10 mouse cellular contexts compared by ENCODE assay signal in the genomic region with DNA sequence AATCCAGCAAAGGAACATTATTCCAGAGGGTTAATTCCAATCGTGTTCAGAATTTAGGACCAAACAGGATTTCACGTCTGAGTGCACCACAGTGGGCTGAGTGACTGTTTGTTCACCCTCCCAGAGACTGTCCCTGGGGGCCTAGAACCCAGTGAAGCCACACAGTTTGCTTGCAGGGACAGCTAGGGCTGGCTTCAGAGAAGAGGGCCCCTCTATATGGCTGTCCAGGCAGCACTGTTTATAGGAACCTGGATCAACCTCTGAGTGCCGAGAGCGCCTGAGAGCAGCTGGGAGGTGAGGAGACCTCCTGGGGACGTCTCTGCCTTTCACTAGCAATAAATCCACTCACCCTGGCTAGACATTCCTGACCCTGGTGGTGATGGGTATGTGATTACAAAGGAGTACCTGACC.
DNase-seq lines count a peak whose midpoint lies in the region; ATAC-seq and TF ChIP-seq lines count a peak whose summit lies in the region.
"Had no signal": no experiment of that assay in that cellular context is flagged by ENCODE, and none has a peak within 500 bp of the region (broad histone marks: within the 10 kb centered on the region; RNA-seq: fewer than 3 reads in every experiment).

No protein-coding gene starts in this region.

- no peaks in the 10 kb centered on the region for H3K36me3 ChIP-seq in kidney, adult 2 months (ENCODE audit: control insufficient read depth, insufficient read depth, low read length)
- H3K36me3 ChIP-seq in forebrain, embryonic 11.5 days (ENCODE audit: control insufficient read depth, insufficient read depth, low read length): no peaks in the 10 kb centered on the region
- H3K36me3 ChIP-seq in hindbrain, embryonic 15.5 days: no peaks in the 10 kb centered on the region

- 50% methylated on average over 5 of the region's 5 CpGs for WGBS in kidney, adult 2 months
- 3% methylated on average over 5 of the region's 5 CpGs for WGBS in forebrain, embryonic 11.5 days
- 29% methylated on average over 5 of the region's 5 CpGs for WGBS in hindbrain, embryonic 15.5 days

- TF ChIP-seq CTCF in kidney, adult 2 months (conservative IDR thresholded peaks at IDR 0.05; ENCODE audit: insufficient read depth, insufficient read length, low read depth, low read length): no peak

- H3K4me2 ChIP-seq in forebrain, embryonic 11.5 days (ENCODE audit: low read depth, low read length, severe bottlenecking): no peak overlapping the region
- no peak overlapping the region for H3K4me2 ChIP-seq in hindbrain, embryonic 15.5 days
- H3K4me2 ChIP-seq: liver, embryonic 11.5 days had no signal

- no peaks in the 10 kb centered on the region for H3K4me1 ChIP-seq in kidney, adult 2 months (ENCODE audit: control insufficient read depth, insufficient read depth, low read length)
- peaks cover 14% of the 10 kb centered on the region; the same call in 1 of the 2 replicates for H3K4me1 ChIP-seq in forebrain, embryonic 11.5 days (replicated peaks; ENCODE audit: control insufficient read depth, insufficient read depth, low read length)
- H3K4me1 ChIP-seq in hindbrain, embryonic 15.5 days (replicated peaks): peaks cover 11% of the 10 kb centered on the region

- H3K27me3 ChIP-seq in kidney, adult 2 months (replicated peaks; ENCODE audit: control insufficient read depth, insufficient read depth, low read length): no peaks in the 10 kb centered on the region
- no peaks in the 10 kb centered on the region for H3K27me3 ChIP-seq in forebrain, embryonic 11.5 days (ENCODE audit: control insufficient read depth, insufficient read depth, low read length)
- H3K27me3 ChIP-seq in hindbrain, embryonic 15.5 days: no peaks in the 10 kb centered on the region

- ATAC-seq in forebrain, embryonic 11.5 days (replicated peaks; ENCODE audit: low FRiP score): peak; percentile 87
- ATAC-seq in hindbrain, embryonic 15.5 days (ENCODE audit: low FRiP score, low read depth): peak; percentile 63; the same call in 1 of the 2 replicates

- H3K9ac ChIP-seq in forebrain, embryonic 11.5 days (ENCODE audit: low read length): no peak overlapping the region
- no peak overlapping the region for H3K9ac ChIP-seq in hindbrain, embryonic 15.5 days

- DNase-seq in kidney, adult 2 months: no peak
- DNase-seq in kidney, adult 8-10 months: no peak
- DNase-seq in Muller cell, postnatal 12 days (ENCODE audit: inconsistent ontology term): peak; percentile 69
- peak; percentile 61 for DNase-seq in forebrain, embryonic 11.5 days (ENCODE audit: low spot score)
- no peak for DNase-seq in frontal cortex, postnatal 36 days (ENCODE audit: low spot score in 2 of 2)
- no peak for DNase-seq in ovary, postnatal 10 days (ENCODE audit: low spot score)
- no peak for DNase-seq in heart, adult 8-10 months (ENCODE audit: low spot score)
- DNase-seq: heart, adult 2 months had no signal

- TF ChIP-seq POLR2A in kidney, adult 2 months (IDR thresholded peaks at IDR 0.05; ENCODE audit: low read depth, low read length): no peak

- no peaks in the 10 kb centered on the region for H3K9me3 ChIP-seq in forebrain, embryonic 11.5 days (ENCODE audit: control insufficient read depth, low read length)
- no peaks in the 10 kb centered on the region for H3K9me3 ChIP-seq in hindbrain, embryonic 15.5 days

- no peak overlapping the region for H3K4me3 ChIP-seq in kidney, adult 2 months (ENCODE audit: insufficient read depth, low read depth, low read length)
- no peak overlapping the region for H3K4me3 ChIP-seq in forebrain, embryonic 11.5 days (ENCODE audit: low read depth, low read length)
- no peak overlapping the region for H3K4me3 ChIP-seq in hindbrain, embryonic 15.5 days
- H3K4me3 ChIP-seq: heart, adult 2 months had no signal

- H3K27ac ChIP-seq in kidney, adult 2 months (ENCODE audit: insufficient read depth, low read depth, low read length): peak overlapping the region; percentile 16; the same call in 1 of the 2 replicates
- H3K27ac ChIP-seq in forebrain, embryonic 11.5 days (ENCODE audit: low read depth, low read length): peak overlapping the region; percentile 2; the same call in 1 of the 2 replicates
- no peak overlapping the region for H3K27ac ChIP-seq in hindbrain, embryonic 15.5 days (replicated peaks)
- H3K27ac ChIP-seq: heart, adult 2 months had no signal

Comparison
In these comparisons a context has a peak if more than half of its experiments do, and no peak if none do; other contexts are left out.
1. DNase-seq: peak in Muller cell, postnatal 12 days (single experiment) and forebrain, embryonic 11.5 days (single experiment); none in kidney, adult 2 months (single experiment), kidney, adult 8-10 months (0 of 2), frontal cortex, postnatal 36 days (0 of 2), ovary, postnatal 10 days (single experiment) and heart, adult 8-10 months (single experiment).